In genomic region chr10:39470321-39470720, GRCm38 (mm10) we compare ENCODE assay signal across 13 mouse cellular contexts.
A peak's percentile ranks its signal among the peaks of the same experiment; 100 is the strongest.
DNase-seq lines count a peak whose midpoint lies in the region; ATAC-seq lines count a peak whose summit lies in the region.
"Had no signal": no experiment of that assay in that cellular context is flagged by ENCODE, and none has a peak within 500 bp of the region (broad histone marks: within the 10 kb centered on the region; RNA-seq: fewer than 3 reads in every experiment).

No protein-coding gene starts in this region.

- 82% methylated on average over 7 of the region's 7 CpGs for WGBS in heart, embryonic 12.5 days

- intact Hi-C loops in heart, postnatal 10 days (cut with DNase I), result no loop called here

- no peak overlapping the region for H3K27ac ChIP-seq in heart, embryonic 12.5 days (ENCODE audit: poor library complexity, severe bottlenecking)
- H3K27ac ChIP-seq: liver, embryonic 14.5 days had no signal

- ATAC-seq in heart, embryonic 12.5 days (ENCODE audit: insufficient number of reproducible peaks, low FRiP score), result no peak
- ATAC-seq: Patski had no signal

- H3K4me2 ChIP-seq in heart, embryonic 12.5 days, result no peak overlapping the region

- no peak overlapping the region for H3K4me3 ChIP-seq in heart, embryonic 12.5 days

- no peak overlapping the region for H3K9ac ChIP-seq in heart, embryonic 12.5 days
- H3K9ac ChIP-seq: liver, embryonic 14.5 days had no signal

- H3K4me1 ChIP-seq in heart, embryonic 12.5 days (replicated peaks), result peaks cover 26% of the 10 kb centered on the region

- H3K9me3 ChIP-seq in heart, embryonic 12.5 days (replicated peaks), result no peaks in the 10 kb centered on the region

- no peaks in the 10 kb centered on the region for H3K27me3 ChIP-seq in heart, embryonic 12.5 days (replicated peaks)
- H3K27me3 ChIP-seq: Patski had no signal

- no peaks in the 10 kb centered on the region for H3K36me3 ChIP-seq in heart, embryonic 12.5 days

- peak; percentile 98 for DNase-seq in heart, adult 11 months
- peak; percentile 76 for DNase-seq in CD4-positive helper T cell, adult 2 months (ENCODE audit: low read depth, low spot score)
- peak; percentile 36 for DNase-seq in adrenal gland, postnatal 25 days
- DNase-seq in heart, postnatal 10 days, result peak; percentile 67 to 72
- DNase-seq in kidney, adult 18-20 months, result no peak
- DNase-seq in thymus, postnatal 14 days, result no peak
- DNase-seq in cerebellum, adult 11 months, result no peak
- DNase-seq: embryo, embryonic 11 days; kidney, adult 9 months; right cerebral cortex, postnatal 25 days had no signal

Comparison
In these comparisons a context has a peak if more than half of its experiments do, and no peak if none do; other contexts are left out.
1. DNase-seq: peak in heart, adult 11 months (single experiment), CD4-positive helper T cell, adult 2 months (single experiment), adrenal gland, postnatal 25 days (single experiment) and heart, postnatal 10 days (2 of 2); none in kidney, adult 18-20 months (single experiment), thymus, postnatal 14 days (single experiment) and cerebellum, adult 11 months (single experiment).